Mouse (Mus musculus): ENCODE measurements around the gene Olfr455. TPM values are rescaled to one million over a fixed set of nuclear protein-coding genes. Genes with fewer than 3 reads are reported as not detected.

Gene Olfr455
- polyA plus RNA-seq, 1 experiment from 2014 or later = 0.04 TPM

GRCm38 (mm10) chr6:42562280-42562679 lies 14.9 kb upstream of the Olfr455 start:
- H3K36me3 ChIP-seq (ENCODE audit: control insufficient read depth, insufficient read depth, low read length) = no peaks in the 10 kb centered on the region
- WGBS = 25% methylated on average over 2 of the region's 2 CpGs

GRCm38 (mm10) chr6:42560885-42561284 lies 13.5 kb upstream of the Olfr455 start:
- H3K36me3 ChIP-seq (ENCODE audit: control insufficient read depth, insufficient read depth, low read length) = no peaks in the 10 kb centered on the region
- ATAC-seq (ENCODE audit: insufficient read depth, low FRiP score) = peak; percentile 40; the same call in 1 of the 2 replicates
- H3K4me3 ChIP-seq (replicated peaks; ENCODE audit: low read length) = no peak overlapping the region
- 57% methylated on average over 5 of the region's 5 CpGs for WGBS
- no peaks in the 10 kb centered on the region for H3K9me3 ChIP-seq (replicated peaks; ENCODE audit: control insufficient read depth, low read length)
- no peak overlapping the region for H3K27ac ChIP-seq (ENCODE audit: low read length)
- H3K4me2 ChIP-seq (ENCODE audit: low read depth, low read length) = no peak overlapping the region
- no peaks in the 10 kb centered on the region for H3K27me3 ChIP-seq (ENCODE audit: control insufficient read depth, insufficient read depth, low read length)
- H3K9ac ChIP-seq (ENCODE audit: low read length) = no peak overlapping the region
- H3K4me1 ChIP-seq (ENCODE audit: control insufficient read depth, insufficient read depth, low read length) = no peaks in the 10 kb centered on the region

More at GRCm38 (mm10) chr6:42562280-42562679, 14.9 kb upstream of the Olfr455 start:
- Histone ChIP-seq H3K27me3 (ENCODE audit: control insufficient read depth, insufficient read depth, low read length) (no peaks in the 10 kb centered on the region), H3K4me3 (replicated peaks; ENCODE audit: low read length) (no peak overlapping the region), H3K4me2 (ENCODE audit: low read depth, low read length) (no peak overlapping the region), H3K27ac (ENCODE audit: low read length) (no peak overlapping the region), H3K9ac (ENCODE audit: low read length) (no peak overlapping the region), H3K9me3 (replicated peaks; ENCODE audit: control insufficient read depth, low read length) (no peaks in the 10 kb centered on the region), H3K4me1 (ENCODE audit: control insufficient read depth, insufficient read depth, low read length) (no peaks in the 10 kb centered on the region)
- ATAC-seq (ENCODE audit: insufficient read depth, low FRiP score) = no peak

- ATAC-seq (ENCODE audit: insufficient read depth, low FRiP score) = no peak
- Histone ChIP-seq H3K9me3 (replicated peaks; ENCODE audit: control insufficient read depth, low read length) (no peaks in the 10 kb centered on the region), H3K27ac (ENCODE audit: low read length) (no peak overlapping the region), H3K4me2 (ENCODE audit: low read depth, low read length) (no peak overlapping the region), H3K4me1 (ENCODE audit: control insufficient read depth, insufficient read depth, low read length) (no peaks in the 10 kb centered on the region), H3K36me3 (ENCODE audit: control insufficient read depth, insufficient read depth, low read length) (no peaks in the 10 kb centered on the region), H3K9ac (ENCODE audit: low read length) (no peak overlapping the region), H3K4me3 (replicated peaks; ENCODE audit: low read length) (no peak overlapping the region), H3K27me3 (ENCODE audit: control insufficient read depth, insufficient read depth, low read length) (no peaks in the 10 kb centered on the region)
- WGBS = 98% methylated on average over 14 of the region's 14 CpGs
Measured at GRCm38 (mm10) chr6:42558641-42559040, 11.3 kb upstream of the Olfr455 start.

GRCm38 (mm10) chr6:42546180-42546579 lies 1.2 kb downstream of the Olfr455 start:
- Histone ChIP-seq H3K4me3 (replicated peaks; ENCODE audit: low read length) (no peak overlapping the region), H3K9ac (ENCODE audit: low read length) (no peak overlapping the region), H3K4me2 (ENCODE audit: low read depth, low read length) (no peak overlapping the region), H3K36me3 (ENCODE audit: control insufficient read depth, insufficient read depth, low read length) (no peaks in the 10 kb centered on the region), H3K9me3 (replicated peaks; ENCODE audit: control insufficient read depth, low read length) (no peaks in the 10 kb centered on the region), H3K27me3 (ENCODE audit: control insufficient read depth, insufficient read depth, low read length) (no peaks in the 10 kb centered on the region), H3K27ac (ENCODE audit: low read length) (no peak overlapping the region), H3K4me1 (ENCODE audit: control insufficient read depth, insufficient read depth, low read length) (no peaks in the 10 kb centered on the region; the same call in 1 of the 2 replicates)
- WGBS = 70% methylated on average over 2 of the region's 2 CpGs
- ATAC-seq (ENCODE audit: insufficient read depth, low FRiP score) = no peak

GRCm38 (mm10) chr6:42545451-42545885 lies 1.9 kb downstream of the Olfr455 start:
- Histone ChIP-seq H3K27ac (ENCODE audit: low read length) (no peak overlapping the region), H3K4me1 (ENCODE audit: control insufficient read depth, insufficient read depth, low read length) (no peaks in the 10 kb centered on the region; the same call in 1 of the 2 replicates), H3K9me3 (replicated peaks; ENCODE audit: control insufficient read depth, low read length) (no peaks in the 10 kb centered on the region), H3K4me2 (ENCODE audit: low read depth, low read length) (no peak overlapping the region), H3K9ac (ENCODE audit: low read length) (no peak overlapping the region), H3K36me3 (ENCODE audit: control insufficient read depth, insufficient read depth, low read length) (no peaks in the 10 kb centered on the region), H3K27me3 (ENCODE audit: control insufficient read depth, insufficient read depth, low read length) (no peaks in the 10 kb centered on the region), H3K4me3 (replicated peaks; ENCODE audit: low read length) (no peak overlapping the region)
- no peak for ATAC-seq (ENCODE audit: insufficient read depth, low FRiP score)
- 36% methylated on average over 2 of the region's 2 CpGs for WGBS

- Histone ChIP-seq H3K9me3 (replicated peaks; ENCODE audit: control insufficient read depth, low read length) (no peaks in the 10 kb centered on the region), H3K9ac (ENCODE audit: low read length) (no peak overlapping the region), H3K27ac (ENCODE audit: low read length) (no peak overlapping the region), H3K4me2 (ENCODE audit: low read depth, low read length) (no peak overlapping the region), H3K4me3 (replicated peaks; ENCODE audit: low read length) (no peak overlapping the region), H3K27me3 (ENCODE audit: control insufficient read depth, insufficient read depth, low read length) (no peaks in the 10 kb centered on the region), H3K4me1 (ENCODE audit: control insufficient read depth, insufficient read depth, low read length) (no peaks in the 10 kb centered on the region; the same call in 1 of the 2 replicates), H3K36me3 (ENCODE audit: control insufficient read depth, insufficient read depth, low read length) (no peaks in the 10 kb centered on the region)
- 22% methylated on average over 1 of the region's 1 CpGs for WGBS
- ATAC-seq (ENCODE audit: insufficient read depth, low FRiP score) = no peak
Measured at GRCm38 (mm10) chr6:42544846-42545245, 2.5 kb downstream of the Olfr455 start.

GRCm38 (mm10) chr6:42542036-42543031 lies 5.1 kb downstream of the Olfr455 start:
- no peaks in the 10 kb centered on the region for H3K36me3 ChIP-seq (ENCODE audit: control insufficient read depth, insufficient read depth, low read length)
- no peak overlapping the region for H3K4me2 ChIP-seq (ENCODE audit: low read depth, low read length)
- 48% methylated on average over 4 of the region's 4 CpGs for WGBS
- H3K27ac ChIP-seq (ENCODE audit: low read length) = no peak overlapping the region
- H3K27me3 ChIP-seq (ENCODE audit: control insufficient read depth, insufficient read depth, low read length) = no peaks in the 10 kb centered on the region
- no peak for ATAC-seq (ENCODE audit: insufficient read depth, low FRiP score)
- no peaks in the 10 kb centered on the region; the same call in 1 of the 2 replicates for H3K4me1 ChIP-seq (ENCODE audit: control insufficient read depth, insufficient read depth, low read length)
- no peaks in the 10 kb centered on the region for H3K9me3 ChIP-seq (replicated peaks; ENCODE audit: control insufficient read depth, low read length)
- no peak overlapping the region for H3K9ac ChIP-seq (ENCODE audit: low read length)
- no peak overlapping the region for H3K4me3 ChIP-seq (replicated peaks; ENCODE audit: low read length)

GRCm38 (mm10) chr6:42540681-42541080 lies 6.7 kb downstream of the Olfr455 start:
- Histone ChIP-seq H3K4me2 (ENCODE audit: low read depth, low read length) (no peak overlapping the region), H3K27ac (ENCODE audit: low read length) (no peak overlapping the region), H3K27me3 (ENCODE audit: control insufficient read depth, insufficient read depth, low read length) (no peaks in the 10 kb centered on the region), H3K9ac (ENCODE audit: low read length) (no peak overlapping the region), H3K9me3 (replicated peaks; ENCODE audit: control insufficient read depth, low read length) (no peaks in the 10 kb centered on the region), H3K4me3 (replicated peaks; ENCODE audit: low read length) (no peak overlapping the region), H3K4me1 (ENCODE audit: control insufficient read depth, insufficient read depth, low read length) (no peaks in the 10 kb centered on the region; the same call in 1 of the 2 replicates), H3K36me3 (ENCODE audit: control insufficient read depth, insufficient read depth, low read length) (no peaks in the 10 kb centered on the region)
- ATAC-seq (ENCODE audit: insufficient read depth, low FRiP score) = no peak
- WGBS = 74% methylated on average over 1 of the region's 1 CpGs

- WGBS = 78% methylated on average over 1 of the region's 1 CpGs
- no peak overlapping the region for H3K4me3 ChIP-seq (replicated peaks; ENCODE audit: low read length)
- ATAC-seq (ENCODE audit: insufficient read depth, low FRiP score) = no peak
- no peaks in the 10 kb centered on the region; the same call in 1 of the 2 replicates for H3K4me1 ChIP-seq (ENCODE audit: control insufficient read depth, insufficient read depth, low read length)
- H3K27ac ChIP-seq (ENCODE audit: low read length) = no peak overlapping the region
- H3K36me3 ChIP-seq (ENCODE audit: control insufficient read depth, insufficient read depth, low read length) = no peaks in the 10 kb centered on the region
- H3K27me3 ChIP-seq (ENCODE audit: control insufficient read depth, insufficient read depth, low read length) = no peaks in the 10 kb centered on the region
- no peak overlapping the region for H3K4me2 ChIP-seq (ENCODE audit: low read depth, low read length)
- H3K9ac ChIP-seq (ENCODE audit: low read length) = no peak overlapping the region
- H3K9me3 ChIP-seq (replicated peaks; ENCODE audit: control insufficient read depth, low read length) = no peaks in the 10 kb centered on the region
Measured at GRCm38 (mm10) chr6:42539711-42540110, 7.7 kb downstream of the Olfr455 start.

Data from stomach, embryonic 16.5 days (tissue).